Mouse (Mus musculus) hindlimb bud, embryonic 11.5 days (tissue): ENCODE measurements around the gene Bicd2.

Experiments
- DNase-seq: peaks from one replicate; pipeline ENCODE4 v3.0.0-alpha.2; 2012; ENCODE audit warnings: low read depth, low spot score; ENCODE audit errors: extremely low spot score

Bicd2 gene

DNA sequence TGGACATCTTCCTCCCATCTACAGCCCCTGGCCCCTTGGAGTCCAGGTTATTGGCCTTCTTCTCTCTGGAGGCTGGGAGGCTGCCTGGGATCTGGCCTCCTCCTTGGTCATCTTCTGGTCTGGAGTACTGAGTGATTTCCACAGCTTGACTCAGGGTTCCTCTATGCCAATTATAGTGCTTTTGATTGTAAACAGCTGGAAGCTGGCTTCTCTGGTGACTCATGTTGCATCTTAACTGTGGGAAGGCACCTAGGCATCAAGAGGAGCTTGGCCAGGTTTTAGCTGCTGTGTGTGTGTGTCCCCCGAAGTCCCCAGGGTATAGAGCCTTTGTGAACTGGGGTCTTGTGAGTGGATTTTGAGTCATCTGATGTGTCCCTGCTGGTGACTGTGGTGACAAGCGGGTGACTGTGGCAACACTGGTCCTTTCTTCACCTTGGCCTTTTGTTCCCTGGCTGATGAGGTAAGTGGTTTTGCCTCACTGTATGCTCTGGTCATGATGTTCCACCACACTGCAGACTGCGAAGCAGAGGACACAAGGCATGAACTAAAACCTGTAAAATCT, 53.6 kb downstream of the Bicd2 start:
- no peak for DNase-seq

DNA sequence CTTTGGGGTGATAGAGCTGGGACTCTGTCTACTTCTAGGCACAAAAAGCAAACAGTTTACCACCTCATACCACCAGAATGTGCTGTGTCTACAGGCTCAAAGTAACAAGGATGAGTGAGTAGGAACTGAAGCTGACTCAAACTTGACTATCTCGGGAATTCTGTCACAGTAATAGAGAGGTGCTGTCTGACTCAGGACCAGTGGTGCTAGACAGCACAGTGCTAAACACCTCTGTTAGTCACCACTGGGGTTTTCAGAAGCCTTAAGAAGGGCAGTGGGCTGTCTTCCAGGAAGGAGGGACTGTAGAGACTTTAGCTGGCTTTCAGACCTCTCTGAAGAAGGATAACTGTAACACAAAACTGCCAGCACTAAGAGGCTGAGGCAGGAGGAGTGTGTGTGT, 55.4 kb downstream of the Bicd2 start:
- no peak for DNase-seq

DNA sequence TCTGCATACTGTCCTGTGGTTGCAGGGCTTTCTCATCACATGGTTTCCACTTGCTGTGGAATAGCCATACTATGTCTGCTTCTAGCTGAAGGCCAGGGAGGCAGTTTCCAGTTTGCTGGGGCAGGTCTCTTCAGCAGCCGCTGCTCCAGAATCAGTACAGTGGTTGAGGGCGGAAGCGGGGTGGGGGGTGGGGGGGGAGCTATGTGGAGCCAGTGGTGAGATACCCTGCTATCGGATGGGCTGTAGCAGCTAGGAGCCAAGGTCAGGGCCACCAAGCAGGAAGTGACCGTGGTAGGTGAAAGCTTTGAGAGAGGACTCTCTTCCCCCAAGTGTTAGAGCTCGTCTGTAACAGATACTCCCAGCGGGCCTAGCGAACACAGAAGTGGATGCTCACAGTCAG, 56.8 kb downstream of the Bicd2 start:
- no peak for DNase-seq

DNA sequence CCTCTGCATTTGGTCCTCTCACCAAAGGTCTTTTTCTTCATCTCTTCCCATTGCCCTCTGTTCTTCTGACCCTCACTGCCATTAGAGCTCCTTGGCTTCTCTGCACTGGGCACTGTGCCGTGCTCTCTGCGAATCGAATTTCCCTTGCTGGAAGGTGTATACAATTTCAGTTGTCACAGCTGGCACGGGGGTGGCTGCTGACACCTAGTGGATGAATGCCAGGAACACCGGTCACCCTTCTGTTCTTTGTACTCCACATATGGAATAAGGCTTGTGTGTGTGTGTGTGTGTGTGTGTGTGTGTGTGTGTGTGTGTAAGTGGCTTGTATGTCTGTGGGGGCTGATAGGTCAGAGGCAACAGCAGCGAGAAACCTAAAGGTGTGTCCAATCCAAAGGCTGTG, 58.8 kb downstream of the Bicd2 start:
- DNase-seq: no peak

DNA sequence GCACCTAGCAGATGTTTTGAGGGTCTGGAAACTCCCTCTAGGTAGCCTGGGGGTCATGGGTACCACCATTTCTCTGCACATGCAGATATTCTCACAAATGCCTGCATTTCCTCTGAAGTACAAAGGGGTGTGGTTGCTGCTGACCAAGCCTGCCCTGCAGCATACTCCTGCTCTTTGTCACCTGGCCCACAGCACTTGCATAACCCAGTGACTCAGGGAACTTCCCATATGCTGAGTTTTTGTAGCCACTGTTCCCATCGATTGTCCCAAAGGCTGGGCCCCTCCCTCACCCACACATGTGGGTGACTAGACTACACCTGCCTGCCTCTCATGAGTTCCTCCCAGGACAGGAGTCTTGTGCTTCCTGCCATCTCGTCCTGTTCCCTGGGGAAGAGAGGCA, 61.2 kb downstream of the Bicd2 start:
- DNase-seq: no peak

DNA sequence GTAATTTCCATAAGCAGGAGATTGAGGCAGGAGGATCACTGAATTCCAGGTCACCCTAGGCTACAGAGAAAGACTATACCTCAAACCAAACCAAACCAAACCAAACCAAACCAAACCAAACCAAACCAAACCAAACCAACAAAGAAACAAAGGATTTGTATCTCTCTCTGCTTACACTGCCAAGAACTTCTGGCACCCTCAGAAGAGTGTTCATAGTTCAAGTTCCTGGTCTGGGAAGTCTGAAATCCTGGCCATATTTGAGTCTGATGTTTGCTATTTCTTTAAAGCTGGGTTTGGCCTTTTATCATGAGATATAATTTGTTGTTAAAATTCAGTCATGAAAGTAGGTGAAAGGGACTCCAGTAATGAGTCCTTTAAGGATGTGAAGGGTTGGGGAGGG, 66.4 kb downstream of the Bicd2 start:
- no peak for DNase-seq

DNA sequence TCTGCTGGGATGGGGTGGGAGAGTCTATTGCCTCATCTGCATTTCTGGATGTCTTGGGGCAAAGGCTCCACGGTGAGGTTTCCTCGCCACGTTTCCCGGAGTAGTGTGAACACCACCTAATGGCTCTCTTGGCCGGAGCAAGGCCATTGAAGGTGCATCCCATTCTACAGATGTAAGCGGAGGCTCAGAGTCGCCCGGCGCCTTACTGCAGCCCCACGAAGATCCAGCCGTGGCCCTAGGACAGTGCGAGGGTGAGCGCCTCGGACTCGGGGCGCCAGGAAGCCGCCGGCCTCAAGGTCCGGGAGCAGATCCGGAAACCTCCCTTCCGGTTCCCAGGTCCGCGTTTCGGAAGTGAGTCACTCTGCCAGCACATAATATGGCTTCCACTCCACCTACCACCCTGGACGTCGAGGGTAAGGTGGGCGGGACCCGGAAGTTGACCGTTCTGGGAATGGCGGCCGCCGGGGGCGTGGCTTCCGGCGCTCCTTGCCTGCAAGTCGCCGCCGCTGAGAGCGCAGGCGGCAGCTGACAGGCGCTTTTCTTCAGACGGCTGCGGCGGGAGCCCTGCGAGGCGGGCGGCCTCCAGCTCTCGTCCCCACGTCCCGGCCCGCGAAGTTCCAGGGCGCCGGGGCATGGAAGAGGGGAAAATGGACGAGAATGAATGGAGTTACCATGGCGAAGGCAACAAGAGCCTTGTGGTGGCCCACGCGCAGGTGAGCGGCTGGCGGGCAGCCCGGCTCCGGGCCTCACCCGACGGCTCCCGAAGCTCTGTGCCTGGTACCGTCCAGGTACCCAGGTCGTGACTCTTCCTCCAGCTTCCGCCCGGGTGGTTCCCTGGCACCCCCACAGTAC, 79.6 kb downstream of the Bicd2 start, which contains the start of gene Ippk:
Gene Ippk (plus strand): TSS at position 496 of the 852 bp plus-strand sequence.
- peak; percentile 77 for DNase-seq

DNA sequence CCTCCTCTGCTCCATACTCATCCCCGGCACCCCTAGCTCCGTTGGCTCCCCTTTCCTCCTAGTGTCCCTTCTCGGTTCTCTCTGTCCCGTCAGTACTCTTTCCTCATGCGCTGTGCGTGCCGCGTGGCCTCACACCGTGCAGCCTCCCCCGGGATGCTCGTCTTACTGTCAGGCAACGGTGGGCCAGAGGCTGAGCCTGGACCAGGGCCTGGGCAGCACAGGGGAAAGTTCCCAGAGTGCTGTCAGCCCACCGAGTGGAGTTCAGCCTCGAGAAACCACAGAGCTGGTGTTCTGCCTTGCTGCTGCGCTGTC, 80.2 kb downstream of the Bicd2 start:
- no peak for DNase-seq

DNA sequence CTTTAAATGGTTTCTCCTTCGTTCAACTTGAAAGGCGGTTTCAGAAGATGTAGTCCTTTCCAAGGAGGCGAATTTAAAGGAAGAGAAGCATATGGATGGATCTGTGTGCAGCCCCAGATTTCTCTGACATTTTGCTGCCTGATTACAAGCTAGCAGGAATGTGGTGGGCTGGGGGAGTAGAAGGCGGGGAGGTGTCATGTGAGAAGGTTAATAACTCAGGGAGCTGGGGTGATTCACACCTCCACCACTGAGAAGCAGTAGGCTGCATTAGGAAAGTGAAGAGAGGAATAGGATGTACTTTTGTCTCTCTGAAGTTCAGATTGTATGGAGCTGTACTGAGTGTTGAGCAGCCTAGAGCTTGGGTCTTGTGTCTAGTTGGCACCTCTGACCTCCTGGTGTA, 80.6 kb downstream of the Bicd2 start:
- DNase-seq: no peak

DNA sequence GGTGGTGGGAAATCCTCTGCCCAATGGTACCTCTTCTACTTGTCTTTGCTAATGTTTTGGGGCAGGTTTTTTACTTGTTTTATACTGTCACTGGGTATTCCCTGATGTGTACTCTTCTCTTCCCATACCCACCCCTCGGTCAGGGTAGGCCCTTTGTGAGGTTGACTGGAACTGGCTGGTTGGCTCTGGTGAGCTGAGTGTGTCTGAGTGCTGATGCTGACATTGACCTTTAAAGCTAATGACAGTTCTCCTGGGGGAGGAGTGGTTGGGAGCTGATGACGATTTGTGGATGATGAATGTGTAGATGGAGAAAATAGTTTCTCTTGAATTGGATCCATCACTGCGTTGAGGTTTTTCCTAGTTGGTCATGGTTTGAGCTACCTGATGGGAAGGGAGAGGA, 85.4 kb downstream of the Bicd2 start:
- no peak for DNase-seq

DNA sequence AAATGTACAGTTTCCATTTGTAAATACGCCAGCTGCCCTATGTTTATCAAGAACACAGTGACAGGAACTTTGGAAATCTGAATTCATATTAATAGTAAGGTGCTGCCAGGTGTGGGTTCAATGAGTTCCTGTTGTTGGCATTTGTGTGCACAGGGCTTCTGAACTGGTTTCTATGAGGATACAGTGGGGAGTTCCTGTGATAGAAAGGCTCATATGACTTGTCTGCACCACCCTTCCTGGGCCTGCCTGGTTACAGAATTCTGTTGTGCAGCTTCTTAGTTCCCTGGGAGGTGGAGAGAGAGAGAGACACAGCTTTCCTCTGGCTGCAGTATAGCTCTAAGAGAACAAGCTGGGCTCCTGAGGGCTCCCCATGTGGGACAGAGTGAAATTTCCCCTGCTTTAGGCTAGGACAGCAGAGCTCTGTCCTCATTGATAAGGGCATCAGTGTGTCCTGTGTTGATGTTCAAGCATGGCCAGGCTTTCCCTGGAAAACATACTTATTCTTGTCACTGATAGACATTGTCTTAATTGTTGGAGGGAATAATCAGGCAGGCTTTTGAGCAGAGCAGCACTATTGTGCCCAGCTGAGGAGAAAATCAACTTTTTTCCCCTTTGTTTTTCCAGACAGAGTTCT, 86.8 kb downstream of the Bicd2 start:
- DNase-seq: no peak

DNA sequence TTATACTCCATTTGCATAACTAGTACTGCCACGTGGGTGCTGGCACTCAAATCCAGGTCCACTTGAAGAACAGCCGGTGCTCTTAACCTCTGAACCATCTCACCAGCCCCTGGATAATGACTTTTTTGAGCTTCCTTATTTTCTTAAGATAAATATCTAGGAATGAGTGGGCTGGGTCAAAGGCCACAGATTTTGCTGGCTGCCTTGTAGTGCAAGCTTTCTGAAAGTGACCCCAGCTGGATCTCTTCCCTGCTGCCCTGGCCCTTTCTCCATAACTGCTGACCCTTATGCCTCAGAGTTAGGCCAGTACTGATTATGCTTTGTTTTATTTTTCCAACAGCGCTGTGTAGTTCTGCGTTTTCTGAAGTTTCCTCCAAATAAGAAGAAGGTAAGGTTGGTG, 89.1 kb downstream of the Bicd2 start:
- no peak for DNase-seq

DNA sequence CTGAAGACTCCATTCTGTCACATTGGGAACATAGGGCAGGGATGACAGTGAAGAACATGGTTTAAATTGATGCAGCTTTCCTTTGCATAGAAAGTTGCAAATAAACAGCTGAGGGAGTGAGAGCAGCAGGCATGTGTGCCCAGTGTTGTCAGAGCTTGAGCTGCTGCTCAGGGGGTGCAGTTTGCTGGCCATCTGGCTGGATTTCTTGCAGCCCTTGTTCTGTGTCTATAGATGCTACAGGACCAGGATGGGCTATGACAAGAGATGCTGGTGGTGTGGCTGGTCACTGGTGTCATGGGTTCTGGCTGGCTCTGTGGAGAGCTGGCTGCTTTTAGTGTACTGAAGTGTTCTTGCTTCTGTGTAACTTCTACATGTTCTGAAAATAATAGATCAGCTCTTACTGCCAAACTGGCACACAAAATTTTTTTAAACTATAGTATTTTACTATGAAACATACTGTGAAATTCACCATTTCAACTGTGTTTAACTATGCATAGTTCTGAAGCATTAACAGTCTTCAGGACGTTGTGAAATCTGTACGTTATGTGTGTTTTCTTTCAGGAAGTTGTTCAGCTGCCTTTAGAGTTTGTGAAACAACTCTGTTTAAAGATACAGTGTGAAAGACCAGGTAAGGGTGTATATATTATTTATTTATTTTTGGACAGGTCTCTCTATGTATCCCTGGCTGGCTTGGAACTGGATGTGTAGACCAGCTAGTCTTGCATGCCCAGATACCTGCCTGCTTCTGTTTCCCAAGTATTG, 92.1 kb downstream of the Bicd2 start:
- no peak for DNase-seq

DNA sequence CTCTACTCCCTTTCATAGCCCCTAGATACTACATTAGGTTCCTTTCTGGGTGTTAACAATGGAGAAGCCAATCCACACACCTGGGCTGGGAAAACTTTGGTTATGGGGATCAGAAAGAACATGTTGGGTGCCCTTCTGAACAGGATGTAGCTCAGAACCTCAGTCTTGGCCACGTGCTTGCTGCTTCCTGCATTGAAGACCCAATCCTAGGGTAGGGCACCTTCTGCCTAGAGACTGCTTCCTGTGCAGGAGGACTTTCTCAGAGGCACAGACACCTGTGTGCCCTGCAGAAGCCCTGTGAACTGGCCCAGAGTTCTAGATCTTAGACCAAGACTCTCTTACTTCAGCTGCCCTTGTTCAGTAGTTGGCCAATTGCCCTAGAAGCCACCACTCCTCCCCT, 94.4 kb downstream of the Bicd2 start:
- no peak for DNase-seq

DNA sequence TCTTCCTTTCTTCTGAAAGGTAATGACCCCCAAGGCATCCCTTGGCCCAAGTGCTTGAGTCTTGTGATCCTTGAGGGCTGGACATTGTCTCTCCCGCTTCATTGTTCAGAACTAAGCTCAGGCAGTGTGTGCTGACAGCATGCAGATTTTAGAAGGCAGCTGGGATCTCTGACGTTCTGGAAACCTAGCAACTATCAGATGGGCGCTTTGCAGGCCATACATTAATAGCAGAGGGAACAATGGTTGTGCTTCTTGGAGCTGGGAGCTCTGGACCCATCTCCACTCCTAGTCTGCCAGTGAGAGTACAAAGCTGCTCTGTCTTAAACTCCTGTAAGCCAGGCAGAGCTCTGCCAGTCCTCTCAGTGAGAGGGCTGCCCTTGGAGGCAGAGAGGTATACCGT, 94.8 kb downstream of the Bicd2 start:
- DNase-seq: no peak
